Mouse (Mus musculus): ENCODE measurements around the gene Bmp8a. TPM values are rescaled to one million over a fixed set of nuclear protein-coding genes. Genes with fewer than 3 reads are reported as not detected.
A peak's percentile ranks its signal among the peaks of the same experiment; 100 is the strongest.
"Not testable (repeated sequence)": the region's sequence is repeated elsewhere in the genome, so short reads cannot be mapped to it uniquely, and the experiment has no call there.

Gene Bmp8a
- polyA plus RNA-seq, 1 experiment from 2014 or later, result 0.15 TPM

DNA sequence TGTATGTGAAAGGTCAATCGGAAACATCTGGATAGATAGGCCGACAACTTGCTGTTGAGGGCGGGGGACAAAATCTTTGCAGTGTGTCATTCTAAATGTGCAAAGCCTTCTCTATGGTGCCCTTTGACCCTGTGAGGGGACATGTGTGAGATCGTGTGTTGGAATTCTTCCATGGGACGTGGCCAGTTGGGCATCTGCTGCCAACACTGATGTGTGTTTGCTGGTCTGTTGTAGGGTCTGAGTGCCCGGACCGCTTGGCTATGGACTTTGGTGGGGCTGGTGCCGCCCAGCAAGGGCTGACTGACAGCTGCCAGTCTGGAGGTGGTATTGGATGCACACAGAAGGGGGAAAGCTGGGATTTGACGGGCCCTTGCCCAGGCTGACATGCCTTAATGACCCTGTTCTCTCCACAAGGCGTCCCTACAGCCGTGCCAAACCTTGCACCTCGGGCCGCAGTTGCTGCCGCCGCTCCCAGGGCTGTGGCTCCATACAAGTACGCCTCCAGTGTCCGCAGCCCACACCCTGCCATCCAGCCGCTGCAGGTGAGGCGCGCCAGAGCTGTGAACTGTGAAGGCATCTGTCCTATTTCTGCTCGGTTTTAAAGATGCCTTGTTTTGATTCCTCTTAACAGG lies 47.4 kb downstream of the Bmp8a start:
- no peaks in the 10 kb centered on the region for H3K9me3 ChIP-seq
- H3K27ac ChIP-seq, result no peak overlapping the region
- no peaks in the 10 kb centered on the region for H3K4me1 ChIP-seq
- H3K27me3 ChIP-seq (ENCODE audit: insufficient read depth, poor library complexity, severe bottlenecking), result no peaks in the 10 kb centered on the region
- 93% methylated on average over 21 of the region's 21 CpGs for WGBS
- no peak for DNase-seq (ENCODE audit: low spot score)
- H3K36me3 ChIP-seq, result peaks cover 98% of the 10 kb centered on the region
- H3K4me3 ChIP-seq, result no peak overlapping the region

DNA sequence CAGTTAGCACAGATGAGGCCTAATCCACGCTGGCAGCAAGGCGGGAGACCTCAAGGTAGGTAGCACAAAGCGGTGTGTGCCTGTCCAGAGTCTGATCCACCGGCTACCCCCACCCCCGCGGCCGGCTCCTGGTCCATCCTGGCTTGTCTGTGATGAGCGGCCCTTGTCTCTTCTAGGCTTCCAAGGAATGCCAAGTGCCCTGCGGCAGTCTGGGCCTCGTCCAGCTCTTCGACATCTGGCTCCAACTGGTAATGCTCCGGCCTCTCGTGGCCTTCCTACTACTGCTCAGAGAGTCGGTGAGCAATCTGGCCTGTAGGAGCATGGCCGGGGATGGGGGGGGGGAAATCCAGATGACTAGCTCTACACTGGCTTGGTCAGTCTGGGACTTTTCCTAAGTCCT lies 48.0 kb downstream of the Bmp8a start:
- H3K4me1 ChIP-seq; H3K4me3 ChIP-seq; H3K27ac ChIP-seq; H3K27me3 ChIP-seq (ENCODE audit: insufficient read depth, poor library complexity, severe bottlenecking); H3K9me3 ChIP-seq: not testable (repeated sequence)
- H3K36me3 ChIP-seq, result peaks cover 97% of the 10 kb centered on the region
- DNase-seq (ENCODE audit: low spot score), result peak; percentile 75
- WGBS, result 78% methylated on average over 15 of the region's 15 CpGs

- DNase-seq (ENCODE audit: low spot score), result peak; percentile 73
- peaks cover 97% of the 10 kb centered on the region for H3K36me3 ChIP-seq
- 0 out of 2 replicates have a peak, but pooled peaks cover 3% of the 10 kb centered on the region for H3K4me1 ChIP-seq
- no peak overlapping the region for H3K27ac ChIP-seq
- H3K9me3 ChIP-seq, result no peaks in the 10 kb centered on the region
- no peaks in the 10 kb centered on the region for H3K27me3 ChIP-seq (ENCODE audit: insufficient read depth, poor library complexity, severe bottlenecking)
- H3K4me3 ChIP-seq, result no peak overlapping the region
- WGBS, result 79% methylated on average over 7 of the region's 7 CpGs
Observed at GRCm38 (mm10) chr4:123293661-123294443, 49.2 kb downstream of the Bmp8a start.

DNA sequence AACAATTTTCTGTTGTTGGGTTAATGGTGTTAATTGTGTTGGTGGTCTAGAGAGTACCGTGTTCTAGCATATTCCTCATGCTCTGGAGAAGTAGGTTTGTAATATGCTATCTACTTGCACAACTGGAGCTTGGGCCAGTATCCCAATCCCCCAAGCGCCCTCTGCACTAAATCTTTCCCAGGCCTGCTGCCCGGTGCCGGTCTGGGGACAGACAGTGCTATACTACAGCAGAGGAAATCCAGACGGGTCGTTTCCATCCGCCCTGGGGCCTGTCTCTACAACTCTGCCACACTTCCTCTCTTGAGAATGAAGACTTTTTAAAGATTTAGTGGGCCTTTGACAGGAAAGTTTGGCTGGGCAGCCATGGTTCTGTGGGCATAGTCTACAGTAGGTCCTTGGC lies 50.1 kb downstream of the Bmp8a start:
- H3K9me3 ChIP-seq, result no peaks in the 10 kb centered on the region
- no peaks in the 10 kb centered on the region for H3K27me3 ChIP-seq (ENCODE audit: insufficient read depth, poor library complexity, severe bottlenecking)
- H3K36me3 ChIP-seq, result peaks cover 97% of the 10 kb centered on the region
- DNase-seq (ENCODE audit: low spot score), result peak; percentile 70
- WGBS, result 87% methylated on average over 7 of the region's 7 CpGs
- no peak overlapping the region for H3K27ac ChIP-seq
- no peak overlapping the region for H3K4me3 ChIP-seq
- H3K4me1 ChIP-seq, result 0 out of 2 replicates have a peak, but pooled peaks cover 3% of the 10 kb centered on the region

DNA sequence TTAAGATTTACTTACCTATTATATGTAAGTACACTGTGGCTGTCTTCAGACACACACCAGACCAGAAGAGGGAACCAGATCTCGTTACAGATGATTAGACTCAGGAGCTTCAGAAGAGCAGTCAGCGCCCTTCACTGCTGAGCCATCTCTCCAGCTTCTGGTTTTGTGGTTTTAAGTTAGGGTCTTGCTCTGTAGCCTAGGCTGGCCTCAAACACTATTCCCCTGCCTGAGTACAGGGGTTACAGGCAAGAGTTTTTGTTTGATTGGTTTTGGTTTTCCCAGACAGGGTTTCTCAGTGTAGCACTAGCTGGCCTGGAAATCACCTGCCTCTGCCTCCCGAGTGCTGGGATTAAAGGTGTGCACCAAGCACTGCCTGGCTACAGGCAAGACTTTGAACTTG lies 50.7 kb downstream of the Bmp8a start:
- peak; percentile 71 for DNase-seq (ENCODE audit: low spot score)
- Histone ChIP-seq H3K27ac (no peak overlapping the region), H3K4me1 (0 out of 2 replicates have a peak, but pooled peaks cover 8% of the 10 kb centered on the region), H3K36me3 (peaks cover 99% of the 10 kb centered on the region), H3K9me3 (no peaks in the 10 kb centered on the region), H3K27me3 (ENCODE audit: insufficient read depth, poor library complexity, severe bottlenecking) (no peaks in the 10 kb centered on the region), H3K4me3 (no peak overlapping the region)
- WGBS, result 86% methylated on average over 3 of the region's 3 CpGs

DNA sequence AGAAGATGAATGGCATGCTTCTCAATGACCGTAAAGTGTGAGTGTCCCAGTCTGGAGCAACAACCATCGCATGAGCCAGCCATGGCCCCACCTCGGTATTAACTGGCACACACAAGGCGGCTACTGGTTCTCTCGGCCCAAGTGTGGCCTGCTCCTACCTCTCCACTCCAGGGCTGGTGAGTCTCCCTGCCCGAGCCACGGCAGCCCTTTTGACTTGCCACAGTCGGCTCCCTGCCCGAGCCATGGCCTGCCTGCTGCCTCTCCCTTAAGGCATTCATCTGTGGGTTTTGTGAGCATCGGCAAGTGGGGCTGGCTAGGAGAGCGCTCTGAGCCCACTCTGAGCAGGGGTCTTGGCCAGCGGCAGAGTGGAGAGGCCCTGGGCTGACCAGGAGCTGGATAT lies 54.0 kb downstream of the Bmp8a start:
- Histone ChIP-seq H3K4me3 (no peak overlapping the region), H3K4me1 (peaks cover 33% of the 10 kb centered on the region), H3K27me3 (ENCODE audit: insufficient read depth, poor library complexity, severe bottlenecking) (no peaks in the 10 kb centered on the region), H3K9me3 (no peaks in the 10 kb centered on the region), H3K36me3 (peaks cover 96% of the 10 kb centered on the region), H3K27ac (no peak overlapping the region)
- peak; percentile 73 for DNase-seq (ENCODE audit: low spot score)
- WGBS, result 88% methylated on average over 12 of the region's 12 CpGs

- 86% methylated on average over 2 of the region's 2 CpGs for WGBS
- Histone ChIP-seq H3K36me3 (peaks cover 74% of the 10 kb centered on the region), H3K4me3 (peak overlapping the region; percentile 75; the same call in 1 of the 2 replicates), H3K27ac (no peak overlapping the region), H3K9me3 (no peaks in the 10 kb centered on the region), H3K27me3 (ENCODE audit: insufficient read depth, poor library complexity, severe bottlenecking) (no peaks in the 10 kb centered on the region), H3K4me1 (peaks cover 36% of the 10 kb centered on the region)
- peak; percentile 82 for DNase-seq (ENCODE audit: low spot score)
Observed at GRCm38 (mm10) chr4:123286790-123287189, 56.3 kb downstream of the Bmp8a start.

DNA sequence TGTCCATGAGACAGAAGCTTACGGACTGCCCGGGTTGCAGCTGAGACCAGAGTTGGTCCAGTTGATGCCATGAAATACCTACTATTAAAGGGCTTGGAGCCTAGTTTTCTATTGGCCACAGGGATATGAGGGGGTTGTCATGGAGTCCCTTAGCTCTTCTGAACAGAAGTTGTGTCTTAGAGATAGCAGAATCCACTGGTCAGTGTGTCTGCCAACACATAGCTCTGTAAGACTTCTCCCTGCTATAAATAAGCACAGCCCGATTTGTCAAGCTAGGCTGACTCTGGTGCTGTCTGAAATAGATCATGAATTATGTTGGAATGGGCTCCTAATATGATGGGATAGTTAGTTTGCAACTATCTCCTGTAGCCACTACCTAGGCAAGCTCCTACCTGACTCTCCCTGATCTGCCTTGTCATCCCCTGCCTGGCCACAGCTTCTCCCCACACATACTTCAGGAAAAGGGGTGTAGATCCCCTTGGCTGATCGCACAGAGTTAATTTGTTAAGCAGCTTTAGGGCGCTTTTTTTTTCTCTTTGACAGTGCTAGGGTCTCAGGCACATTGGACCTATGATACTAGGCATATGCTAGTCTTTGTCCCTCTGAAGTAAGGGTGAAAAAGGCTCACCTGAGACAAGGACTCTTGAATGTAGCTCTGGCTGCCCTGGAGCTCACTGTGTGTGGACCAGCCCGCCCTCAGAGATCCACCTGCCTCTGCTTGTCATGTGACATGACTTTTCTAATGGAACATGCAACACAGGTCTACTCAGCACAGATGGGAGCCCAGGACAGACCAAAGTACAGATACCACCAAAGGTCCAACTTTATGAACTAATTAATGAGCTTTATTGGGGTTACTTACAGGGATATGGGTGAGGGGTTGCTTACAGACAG lies 58.1 kb downstream of the Bmp8a start:
- WGBS, result 59% methylated on average over 6 of the region's 6 CpGs
- no peak for DNase-seq (ENCODE audit: low spot score)
- Histone ChIP-seq H3K27me3 (ENCODE audit: insufficient read depth, poor library complexity, severe bottlenecking) (no peaks in the 10 kb centered on the region; the same call in 1 of the 2 replicates), H3K9me3 (no peaks in the 10 kb centered on the region), H3K4me1 (peaks cover 36% of the 10 kb centered on the region), H3K27ac (peak overlapping the region; percentile 88), H3K36me3 (peaks cover 57% of the 10 kb centered on the region), H3K4me3 (peak overlapping the region; percentile 75)

- DNase-seq (ENCODE audit: low spot score); H3K27me3 ChIP-seq (ENCODE audit: insufficient read depth, poor library complexity, severe bottlenecking): not testable (repeated sequence)
- under 1% methylated on average over 15 of the region's 15 CpGs for WGBS
Observed at GRCm38 (mm10) chr4:123283675-123284064, 59.4 kb downstream of the Bmp8a start.

DNA sequence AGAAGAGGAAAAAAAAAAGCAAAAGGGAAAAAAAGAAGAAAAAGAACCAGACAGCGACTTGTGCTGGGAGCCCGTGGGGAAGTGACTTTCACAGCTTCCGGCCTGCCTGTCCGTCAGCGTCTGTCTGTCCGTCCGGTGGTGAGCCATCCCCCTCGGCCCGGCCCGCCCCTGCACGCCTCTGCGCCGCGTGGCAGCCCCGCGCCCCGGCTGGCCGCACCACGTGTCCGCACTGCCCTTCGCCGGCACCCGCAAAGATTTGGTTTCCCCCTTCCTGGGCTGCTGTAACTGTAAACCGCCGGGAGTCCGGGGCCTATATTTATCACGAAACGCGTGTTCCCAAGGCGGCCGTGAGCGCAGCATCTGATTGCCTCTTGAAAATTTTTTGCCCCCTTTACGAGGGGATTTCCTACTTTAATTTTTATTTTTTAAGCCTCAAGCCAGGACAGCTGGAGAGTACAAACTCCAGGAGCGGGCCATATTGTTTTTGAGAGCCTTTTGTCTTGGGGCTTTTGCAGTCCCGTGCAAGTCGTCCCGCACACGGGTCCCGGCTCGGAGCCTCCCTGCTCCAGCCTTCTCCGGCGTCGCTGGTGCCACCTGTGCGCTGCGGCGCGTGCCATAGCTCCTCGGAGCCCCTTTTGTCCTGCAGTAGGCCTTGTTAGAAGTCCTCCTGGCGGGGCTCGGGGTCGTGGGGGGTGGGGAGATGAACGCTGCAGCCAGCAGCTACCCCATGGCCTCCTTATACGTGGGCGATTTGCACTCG lies 60.0 kb downstream of the Bmp8a start:
- peaks cover 38% of the 10 kb centered on the region for H3K36me3 ChIP-seq
- peak overlapping the region; percentile 75 for H3K4me3 ChIP-seq
- DNase-seq (ENCODE audit: low spot score); H3K27me3 ChIP-seq (ENCODE audit: insufficient read depth, poor library complexity, severe bottlenecking); H3K9me3 ChIP-seq: not testable (repeated sequence)
- under 1% methylated on average over 46 of the region's 55 CpGs for WGBS
- H3K4me1 ChIP-seq, result peaks cover 33% of the 10 kb centered on the region
- H3K27ac ChIP-seq, result peak overlapping the region; percentile 81

More at GRCm38 (mm10) chr4:123283675-123284064, 59.4 kb downstream of the Bmp8a start:
- Histone ChIP-seq H3K27ac (peak overlapping the region; percentile 88), H3K4me1 (peaks cover 33% of the 10 kb centered on the region), H3K36me3 (peaks cover 44% of the 10 kb centered on the region), H3K4me3 (peak overlapping the region; percentile 75)
- H3K9me3 ChIP-seq, result not testable (repeated sequence)

- WGBS, result under 1% methylated on average over 25 of the region's 25 CpGs
- peak overlapping the region; percentile 47 for H3K27ac ChIP-seq
- H3K9me3 ChIP-seq, result no peaks in the 10 kb centered on the region
Observed at GRCm38 (mm10) chr4:123282500-123282899, 60.6 kb downstream of the Bmp8a start.

DNA sequence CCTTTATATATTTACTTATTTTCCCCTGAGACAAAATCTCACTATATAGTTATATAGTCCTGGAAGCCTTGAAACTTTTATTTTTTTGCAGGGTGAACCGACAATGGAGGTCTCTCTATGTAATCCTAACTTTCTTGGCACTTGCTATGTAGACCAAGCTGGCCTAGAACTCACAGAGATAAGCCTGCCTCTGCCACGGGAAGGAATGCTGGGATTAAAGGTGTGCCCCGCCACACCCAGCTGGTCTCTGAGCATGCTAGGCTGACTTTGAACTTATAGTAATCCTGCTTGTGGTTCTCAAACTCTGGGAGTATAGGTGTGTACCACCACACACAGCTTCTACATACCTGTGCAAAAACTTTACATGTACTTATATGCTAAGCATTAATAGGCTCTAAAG lies 62.9 kb downstream of the Bmp8a start:
- Histone ChIP-seq H3K27ac (no peak overlapping the region), H3K4me3 (no peak overlapping the region), H3K9me3 (no peaks in the 10 kb centered on the region), H3K36me3 (peaks cover 10% of the 10 kb centered on the region), H3K27me3 (ENCODE audit: insufficient read depth, poor library complexity, severe bottlenecking) (no peaks in the 10 kb centered on the region; the same call in 1 of the 2 replicates), H3K4me1 (peaks cover 14% of the 10 kb centered on the region)
- 64% methylated on average over 3 of the region's 3 CpGs for WGBS
- no peak for DNase-seq (ENCODE audit: low spot score)

More at GRCm38 (mm10) chr4:123282500-123282899, 60.6 kb downstream of the Bmp8a start:
- peak; percentile 97 for DNase-seq (ENCODE audit: low spot score)
- peaks cover 32% of the 10 kb centered on the region for H3K36me3 ChIP-seq
- peak overlapping the region; percentile 75 for H3K4me3 ChIP-seq
- no peaks in the 10 kb centered on the region; the same call in 1 of the 2 replicates for H3K27me3 ChIP-seq (ENCODE audit: insufficient read depth, poor library complexity, severe bottlenecking)
- peaks cover 30% of the 10 kb centered on the region for H3K4me1 ChIP-seq

Data from heart, embryonic 10.5 days (tissue).